Mouse (Mus musculus): ENCODE data around the gene Rpp25l. TPM values are rescaled to one million over a fixed set of nuclear protein-coding genes. Genes with fewer than 3 reads are reported as not detected.
A peak's percentile ranks its signal among the peaks of the same experiment; 100 is the strongest.

Gene Rpp25l
- polyA plus RNA-seq, 1 experiment from 2014 or later = 59.1 TPM

- H3K4me3 ChIP-seq = no peak overlapping the region
- WGBS = 36% methylated on average over 19 of the region's 19 CpGs
- no peaks in the 10 kb centered on the region for H3K27me3 ChIP-seq (replicated peaks)
- H3K4me2 ChIP-seq = no peak overlapping the region
- H3K36me3 ChIP-seq (replicated peaks) = no peaks in the 10 kb centered on the region
- no peaks in the 10 kb centered on the region for H3K9me3 ChIP-seq
- no peak for ATAC-seq (replicated peaks)
- no peak overlapping the region for H3K9ac ChIP-seq
- H3K4me1 ChIP-seq = peaks cover 62% of the 10 kb centered on the region
- H3K27ac ChIP-seq = 0 out of 2 replicates have a peak overlapping the region, but pooled peaks have one; percentile 65
Observed at GRCm38 (mm10) chr4:41673186-41673585, 40.1 kb downstream of the Rpp25l start.

DNA sequence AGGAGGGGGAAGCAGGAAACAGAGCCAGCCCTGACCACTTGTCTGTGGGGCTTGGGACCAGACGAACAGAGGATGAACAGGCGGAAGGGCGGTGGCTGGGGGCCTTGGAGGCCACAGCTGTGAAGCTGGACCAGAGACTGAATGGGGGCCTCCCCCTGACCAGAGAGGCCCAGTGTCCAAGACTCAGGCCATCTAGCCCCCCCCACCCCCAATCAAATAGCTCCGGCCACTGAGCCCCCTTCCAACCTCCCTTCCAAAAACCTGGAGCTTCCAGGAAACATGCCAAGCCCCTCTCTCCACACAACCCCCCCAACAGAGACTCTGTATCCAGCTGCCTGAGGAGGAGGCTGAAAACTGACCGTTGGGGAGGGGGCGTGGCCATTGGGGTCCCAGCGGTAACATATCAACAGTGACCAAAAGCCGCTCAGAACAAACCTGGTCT, 40.8 kb downstream of the Rpp25l start:
- Histone ChIP-seq H3K4me3 (no peak overlapping the region), H3K36me3 (replicated peaks) (no peaks in the 10 kb centered on the region), H3K4me1 (peaks cover 56% of the 10 kb centered on the region), H3K9me3 (no peaks in the 10 kb centered on the region), H3K27ac (peak overlapping the region; percentile 65), H3K27me3 (replicated peaks) (no peaks in the 10 kb centered on the region), H3K4me2 (0 out of 2 replicates have a peak overlapping the region, but pooled peaks have one; percentile 1), H3K9ac (no peak overlapping the region)
- 27% methylated on average over 8 of the region's 8 CpGs for WGBS
- ATAC-seq (replicated peaks) = no peak

DNA sequence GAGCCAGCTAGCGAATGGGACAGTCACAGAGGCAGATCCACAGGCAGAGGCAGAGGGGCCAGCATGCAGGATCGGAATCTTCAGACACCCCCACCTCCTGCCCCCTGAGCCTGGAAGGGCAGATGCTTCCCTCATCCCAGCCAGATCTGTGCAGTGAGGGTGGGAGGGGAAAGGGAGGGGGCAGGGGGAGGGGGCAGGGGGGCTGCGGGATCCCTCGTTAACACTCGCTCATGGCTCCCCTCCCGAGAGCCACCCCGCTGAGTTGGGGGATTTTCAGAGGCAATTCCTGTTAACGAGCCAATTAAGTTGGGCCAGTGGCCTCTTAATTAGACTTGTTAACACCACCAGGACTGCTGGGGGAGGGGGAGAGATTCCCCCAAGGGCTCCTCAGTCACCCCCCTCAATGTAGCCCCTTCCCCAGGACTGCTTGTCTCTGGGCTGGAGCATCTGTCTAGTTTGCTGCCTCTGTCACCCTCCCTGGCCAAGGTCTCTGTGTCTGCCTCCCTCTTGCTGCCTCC, 41.3 kb downstream of the Rpp25l start:
- Histone ChIP-seq H3K4me3 (no peak overlapping the region), H3K9ac (peak overlapping the region; percentile 24; the same call in 1 of the 2 replicates), H3K36me3 (replicated peaks) (no peaks in the 10 kb centered on the region), H3K4me1 (peaks cover 51% of the 10 kb centered on the region), H3K9me3 (no peaks in the 10 kb centered on the region), H3K4me2 (0 out of 2 replicates have a peak overlapping the region, but pooled peaks have one; percentile 1), H3K27ac (peak overlapping the region; percentile 65), H3K27me3 (replicated peaks) (no peaks in the 10 kb centered on the region)
- ATAC-seq (replicated peaks) = peak; percentile 67
- 8% methylated on average over 8 of the region's 8 CpGs for WGBS

GRCm38 (mm10) chr4:41671500-41671899, 41.8 kb downstream of the Rpp25l start:
- 19% methylated on average over 5 of the region's 5 CpGs for WGBS
- H3K9ac ChIP-seq = peak overlapping the region; percentile 24; the same call in 1 of the 2 replicates
- no peak overlapping the region for H3K4me3 ChIP-seq
- peak; percentile 15 for ATAC-seq (replicated peaks)
- 0 out of 2 replicates have a peak overlapping the region, but pooled peaks have one; percentile 1 for H3K4me2 ChIP-seq
- H3K27me3 ChIP-seq (replicated peaks) = no peaks in the 10 kb centered on the region
- no peaks in the 10 kb centered on the region for H3K36me3 ChIP-seq (replicated peaks)
- H3K9me3 ChIP-seq = no peaks in the 10 kb centered on the region
- H3K4me1 ChIP-seq = peaks cover 45% of the 10 kb centered on the region
- no peak overlapping the region for H3K27ac ChIP-seq

GRCm38 (mm10) chr4:41670836-41671235, 42.5 kb downstream of the Rpp25l start:
- Histone ChIP-seq H3K27me3 (replicated peaks) (no peaks in the 10 kb centered on the region), H3K4me2 (no peak overlapping the region), H3K9ac (no peak overlapping the region), H3K4me3 (no peak overlapping the region), H3K4me1 (peaks cover 39% of the 10 kb centered on the region), H3K9me3 (no peaks in the 10 kb centered on the region), H3K27ac (no peak overlapping the region), H3K36me3 (replicated peaks) (no peaks in the 10 kb centered on the region)
- no peak for ATAC-seq (replicated peaks)
- 79% methylated on average over 18 of the region's 18 CpGs for WGBS

DNA sequence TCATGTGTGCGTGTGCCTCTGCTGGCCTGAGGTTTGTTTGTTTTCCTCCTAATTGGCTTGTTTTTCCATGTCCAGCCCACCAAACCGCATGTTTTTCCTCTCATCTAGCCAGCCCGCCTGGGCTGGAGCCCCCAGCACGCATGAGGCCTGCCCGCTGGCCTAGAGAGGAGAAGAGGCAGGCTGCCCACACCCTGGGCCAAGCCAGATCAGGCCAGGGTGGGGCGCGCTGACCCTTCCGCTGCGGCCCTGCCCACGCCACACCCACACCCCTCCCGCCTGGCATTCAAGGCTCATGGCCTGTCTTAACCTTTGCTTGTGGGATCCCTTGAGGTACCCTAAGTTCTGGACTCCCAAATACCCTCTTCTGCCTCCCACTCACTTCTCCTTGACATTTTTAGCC, 46.7 kb downstream of the Rpp25l start:
- Histone ChIP-seq H3K4me3 (no peak overlapping the region), H3K36me3 (replicated peaks) (no peaks in the 10 kb centered on the region), H3K9me3 (no peaks in the 10 kb centered on the region), H3K4me1 (peaks cover 19% of the 10 kb centered on the region), H3K27ac (no peak overlapping the region), H3K9ac (no peak overlapping the region), H3K4me2 (no peak overlapping the region), H3K27me3 (replicated peaks) (no peaks in the 10 kb centered on the region)
- 79% methylated on average over 11 of the region's 11 CpGs for WGBS
- ATAC-seq (replicated peaks) = no peak

- Histone ChIP-seq H3K9me3 (no peaks in the 10 kb centered on the region), H3K4me3 (no peak overlapping the region), H3K27me3 (replicated peaks) (no peaks in the 10 kb centered on the region), H3K9ac (no peak overlapping the region), H3K4me2 (no peak overlapping the region), H3K36me3 (replicated peaks) (no peaks in the 10 kb centered on the region), H3K4me1 (peaks cover 27% of the 10 kb centered on the region), H3K27ac (no peak overlapping the region)
- WGBS = 6% methylated on average over 6 of the region's 8 CpGs
- ATAC-seq (replicated peaks) = no peak
Observed at GRCm38 (mm10) chr4:41665009-41665675, 48.2 kb downstream of the Rpp25l start.

DNA sequence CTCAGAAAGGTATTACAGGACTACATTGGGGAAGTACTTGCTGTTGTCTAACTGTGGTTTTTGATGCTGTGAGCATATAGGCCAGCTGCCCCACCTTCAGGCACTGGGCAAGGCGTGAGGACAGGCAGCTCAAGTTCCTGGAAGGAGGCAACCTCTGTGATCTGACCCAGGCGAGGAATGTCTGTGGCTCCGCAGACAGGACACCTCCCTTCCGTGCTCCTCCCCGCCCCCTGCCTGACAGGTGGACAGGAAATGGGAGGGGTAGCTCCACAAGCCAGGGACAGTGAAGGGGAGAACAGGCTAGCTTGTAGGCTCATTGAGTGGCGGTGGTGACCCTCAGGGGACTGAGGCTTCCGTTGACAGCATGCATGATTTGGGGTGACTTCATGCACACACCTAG, 48.8 kb downstream of the Rpp25l start:
- no peak overlapping the region for H3K4me2 ChIP-seq
- H3K9ac ChIP-seq = no peak overlapping the region
- no peak overlapping the region for H3K4me3 ChIP-seq
- no peaks in the 10 kb centered on the region for H3K36me3 ChIP-seq (replicated peaks)
- no peak overlapping the region for H3K27ac ChIP-seq
- peaks cover 29% of the 10 kb centered on the region for H3K4me1 ChIP-seq
- no peak for ATAC-seq (replicated peaks)
- WGBS = 68% methylated on average over 7 of the region's 7 CpGs
- H3K27me3 ChIP-seq (replicated peaks) = no peaks in the 10 kb centered on the region
- H3K9me3 ChIP-seq = no peaks in the 10 kb centered on the region

DNA sequence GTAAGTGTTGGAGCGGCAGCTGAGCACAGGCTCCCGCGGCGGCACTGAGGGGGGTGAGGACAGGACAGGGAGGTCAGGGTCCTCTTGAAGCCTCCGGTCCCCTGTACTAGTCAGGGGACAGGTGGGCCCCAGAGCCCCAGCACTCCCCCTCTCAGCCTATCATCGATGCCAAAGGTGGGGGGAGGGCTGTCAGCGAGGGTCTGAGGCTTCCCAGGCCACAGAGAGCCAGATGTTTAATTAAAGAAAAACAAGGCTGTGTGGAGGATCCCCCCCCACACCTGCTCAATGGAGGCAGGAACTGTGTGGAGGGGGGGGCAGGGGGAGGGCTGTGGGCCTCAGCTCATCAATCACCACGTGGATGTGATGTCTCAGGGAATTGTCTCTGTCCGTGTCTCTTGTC, 49.7 kb downstream of the Rpp25l start:
- no peaks in the 10 kb centered on the region for H3K9me3 ChIP-seq
- H3K27ac ChIP-seq = no peak overlapping the region
- H3K9ac ChIP-seq = no peak overlapping the region
- no peaks in the 10 kb centered on the region for H3K36me3 ChIP-seq (replicated peaks)
- H3K27me3 ChIP-seq (replicated peaks) = no peaks in the 10 kb centered on the region
- 51% methylated on average over 9 of the region's 9 CpGs for WGBS
- no peak overlapping the region for H3K4me3 ChIP-seq
- no peak for ATAC-seq (replicated peaks)
- H3K4me2 ChIP-seq = no peak overlapping the region
- H3K4me1 ChIP-seq = peaks cover 38% of the 10 kb centered on the region

GRCm38 (mm10) chr4:41662723-41663122, 50.6 kb downstream of the Rpp25l start:
- Histone ChIP-seq H3K36me3 (replicated peaks) (no peaks in the 10 kb centered on the region), H3K27me3 (replicated peaks) (no peaks in the 10 kb centered on the region), H3K9me3 (no peaks in the 10 kb centered on the region), H3K4me3 (no peak overlapping the region), H3K9ac (no peak overlapping the region), H3K4me1 (peaks cover 39% of the 10 kb centered on the region), H3K27ac (no peak overlapping the region), H3K4me2 (no peak overlapping the region)
- 84% methylated on average over 11 of the region's 11 CpGs for WGBS
- no peak for ATAC-seq (replicated peaks)

Other genes starting within 250 kb of the Rpp25l start
- gene Kif24, start 248.6 kb downstream of the Rpp25l start, polyA plus RNA-seq (2015; fragmentation: Nextera tagmentation; extraction: Ambion mirVana) = 3.0 and 3.3 TPM in 2 replicates
- 65.1 and 66.3 TPM in 2 replicates for gene Nudt2, start 248.4 kb downstream of the Rpp25l start, polyA plus RNA-seq (2015; fragmentation: Nextera tagmentation; extraction: Ambion mirVana)
- gene AI464131, start 210.5 kb downstream of the Rpp25l start, polyA plus RNA-seq (2015; fragmentation: Nextera tagmentation; extraction: Ambion mirVana) = 6.3 and 8.9 TPM in 2 replicates
- 13.8 and 15.5 TPM in 2 replicates for gene 1110017D15Rik, start 196.2 kb downstream of the Rpp25l start, polyA plus RNA-seq (2015; fragmentation: Nextera tagmentation; extraction: Ambion mirVana)
- gene Fam219a, start 144.0 kb downstream of the Rpp25l start, polyA plus RNA-seq (2015; fragmentation: Nextera tagmentation; extraction: Ambion mirVana) = 16.8 and 18.3 TPM in 2 replicates
- 3.3 and 3.5 TPM in 2 replicates for gene Dnaic1, start 143.8 kb downstream of the Rpp25l start, polyA plus RNA-seq (2015; fragmentation: Nextera tagmentation; extraction: Ambion mirVana)
- gene Enho, start 73.2 kb downstream of the Rpp25l start, polyA plus RNA-seq (2015; fragmentation: Nextera tagmentation; extraction: Ambion mirVana) = 121 and 122 TPM in 2 replicates
- gene Cntfr, start 16.4 kb downstream of the Rpp25l start, polyA plus RNA-seq (2015; fragmentation: Nextera tagmentation; extraction: Ambion mirVana) = 28.1 and 32.2 TPM in 2 replicates
- 37.5 and 40.3 TPM in 2 replicates for gene Il11ra1, start 13.5 kb downstream of the Rpp25l start, polyA plus RNA-seq (2015; fragmentation: Nextera tagmentation; extraction: Ambion mirVana)
- 295 and 308 TPM in 2 replicates for gene Dctn3, start 9.6 kb upstream of the Rpp25l start, polyA plus RNA-seq (2015; fragmentation: Nextera tagmentation; extraction: Ambion mirVana)
- gene Arid3c, start 17.6 kb upstream of the Rpp25l start, polyA plus RNA-seq (2015; fragmentation: Nextera tagmentation; extraction: Ambion mirVana) = 0.56 and 1.1 TPM in 2 replicates
- 48.3 and 51.1 TPM in 2 replicates for gene Galt, start 41.7 kb upstream of the Rpp25l start, polyA plus RNA-seq (2015; fragmentation: Nextera tagmentation; extraction: Ambion mirVana)
- gene Sigmar1, start 42.6 kb upstream of the Rpp25l start, polyA plus RNA-seq (2015; fragmentation: Nextera tagmentation; extraction: Ambion mirVana) = 65.7 and 66.0 TPM in 2 replicates
- 278 and 302 TPM in 2 replicates for gene Ccl27a, start 60.7 kb upstream of the Rpp25l start, polyA plus RNA-seq (2015; fragmentation: Nextera tagmentation; extraction: Ambion mirVana)
- not detected in 2 replicates for gene Gm21541, start 190.1 kb upstream of the Rpp25l start, polyA plus RNA-seq (2015; fragmentation: Nextera tagmentation; extraction: Ambion mirVana)
- 12.8 and 13.7 TPM in 2 replicates for gene Gm20878, start 228.0 kb upstream of the Rpp25l start, polyA plus RNA-seq (2015; fragmentation: Nextera tagmentation; extraction: Ambion mirVana)

Data from midbrain, embryonic 15.5 days (tissue).